Mouse (Mus musculus) MEL (cell line): Measurements from ENCODE around the gene Pigc. TPM values are rescaled to one million over a fixed set of nuclear protein-coding genes. Genes with fewer than 3 reads are reported as not detected.

Experiments
- DNase-seq: peaks from one replicate; pipeline ENCODE4 v3.0.0; 2011; ENCODE audit warnings: low read depth, low spot score
- H3K27ac ChIP-seq: 2 replicates; pipeline ENCODE4 v1.5.1; 2012; ENCODE audit warnings: low read depth, mild to moderate bottlenecking, control low read depth, low read length, moderate library complexity; ENCODE audit not compliant: control insufficient read depth
- H3K27me3 ChIP-seq, 2 experiments: fragments of 150-350 bp in 1 of 2; sonication (generic) in 1 of 2; 2 replicates each; pipeline ENCODE4 v1.6.1; 2012; ENCODE audit warnings: low read length in 2 of 2, mild to moderate bottlenecking in 2 of 2, improper control_type of control experiment in 1 of 2, moderate library complexity in 1 of 2; ENCODE audit not compliant: insufficient read depth in 2 of 2, control insufficient read depth in 1 of 2
- H3K36me3 ChIP-seq, 2 experiments: 2 replicates each; pipeline ENCODE4 v1.6.1; 2012 to 2014; ENCODE audit warnings: low read length in 2 of 2, improper control_type of control experiment in 1 of 2, inconsistent platforms in 1 of 2, mild to moderate bottlenecking in 1 of 2; ENCODE audit not compliant: insufficient read depth in 2 of 2, control insufficient read depth in 1 of 2
- H3K4me1 ChIP-seq, 2 experiments: fragments of 150-350 bp in 1 of 2; sonication (generic) in 1 of 2; 2 replicates each; pipeline ENCODE4 v1.6.1; 2012; ENCODE audit warnings: low read length in 2 of 2, improper control_type of control experiment in 1 of 2, mild to moderate bottlenecking in 1 of 2; ENCODE audit not compliant: insufficient read depth in 2 of 2, control insufficient read depth in 1 of 2
- H3K4me3 ChIP-seq, 2 experiments: fragments of 150-350 bp in 1 of 2; sonication (generic) in 1 of 2; 2 replicates each; pipeline ENCODE4 v1.5.1; 2012; ENCODE audit warnings: low read depth in 2 of 2, low read length in 2 of 2, mild to moderate bottlenecking in 2 of 2, moderate library complexity in 2 of 2, control low read depth in 1 of 2, improper control_type of control experiment in 1 of 2; ENCODE audit not compliant: control insufficient read depth in 1 of 2, insufficient read depth in 1 of 2
- H3K79me2 ChIP-seq: 2 replicates; pipeline ENCODE4 v1.6.1; 2012; ENCODE audit warnings: mild to moderate bottlenecking, low read length, moderate library complexity; ENCODE audit not compliant: control insufficient read depth, poor library complexity, insufficient read depth
- H3K9ac ChIP-seq: 2 replicates; pipeline ENCODE4 v1.6.1; 2012; ENCODE audit warnings: low read depth, mild to moderate bottlenecking, control low read depth, low read length, moderate library complexity; ENCODE audit not compliant: control insufficient read depth, poor library complexity, severe bottlenecking
- H3K9me3 ChIP-seq: fragments of 150-350 bp; sonication (generic); replicated peaks from 2 replicates; pipeline ENCODE4 v1.6.1; 2012; ENCODE audit warnings: mild to moderate bottlenecking, low read length, improper control_type of control experiment, moderate library complexity; ENCODE audit not compliant: insufficient read depth
- BHLHE40 ChIP-seq: IDR thresholded peaks from 2 replicates; pipeline ENCODE4 v1.6.1; 2012; ENCODE audit warnings: low read depth, mild to moderate bottlenecking, inconsistent platforms, low read length, improper control_type of control experiment, borderline replicate concordance
- CHD2 ChIP-seq: IDR thresholded peaks from 2 replicates; pipeline ENCODE4 v1.6.1; 2011; ENCODE audit warnings: low read length, improper control_type of control experiment
- CTCF ChIP-seq, 3 experiments: IDR thresholded peaks in 2 of 3; conservative IDR thresholded peaks in 1 of 3; 2 replicates each; pipeline ENCODE4 v1.5.1; 2011 to 2012; ENCODE audit warnings: low read length in 3 of 3, low read depth in 2 of 3, mild to moderate bottlenecking in 2 of 3, improper control_type of control experiment in 1 of 3, inconsistent platforms in 1 of 3, mixed read lengths in 1 of 3, moderate library complexity in 1 of 3; ENCODE audit not compliant: control insufficient read depth in 1 of 3, insufficient read depth in 1 of 3, poor library complexity in 1 of 3, severe bottlenecking in 1 of 3
- E2F4 ChIP-seq: IDR thresholded peaks from 2 replicates; pipeline ENCODE4 v1.6.1; 2011; ENCODE audit warnings: low read depth, low read length, improper control_type of control experiment, borderline replicate concordance
- GABPA ChIP-seq: IDR thresholded peaks from 2 replicates; pipeline ENCODE4 v1.6.1; 2012; ENCODE audit warnings: low read depth, mild to moderate bottlenecking, inconsistent platforms, low read length, improper control_type of control experiment, moderate library complexity
- KAT2A ChIP-seq: conservative IDR thresholded peaks from 2 replicates; pipeline ENCODE4 v1.6.1; 2012; ENCODE audit warnings: low read depth, low read length, improper control_type of control experiment, inconsistent platforms
- MAFK ChIP-seq: IDR thresholded peaks from 2 replicates; pipeline ENCODE4 v1.6.1; 2011; ENCODE audit warnings: low read depth, mild to moderate bottlenecking, low read length, improper control_type of control experiment, borderline replicate concordance
- MAX ChIP-seq: IDR thresholded peaks from 2 replicates; pipeline ENCODE4 v1.6.1; 2011; ENCODE audit warnings: low read length, improper control_type of control experiment
- MAZ ChIP-seq: IDR thresholded peaks from 2 replicates; pipeline ENCODE4 v1.6.1; 2012; ENCODE audit warnings: low read depth, mild to moderate bottlenecking, inconsistent platforms, low read length, improper control_type of control experiment
- MEF2A ChIP-seq: IDR thresholded peaks from 2 replicates; pipeline ENCODE4 v1.6.1; 2014; ENCODE audit warnings: low read depth, mild to moderate bottlenecking, inconsistent platforms, low read length, improper control_type of control experiment; ENCODE audit not compliant: poor library complexity, insufficient replicate concordance, severe bottlenecking; ENCODE audit errors: extremely low read depth
- MYB ChIP-seq: IDR thresholded peaks from 2 replicates; pipeline ENCODE4 v1.6.1; 2011; ENCODE audit warnings: mild to moderate bottlenecking, low read depth, low read length, improper control_type of control experiment
- SIN3A ChIP-seq: IDR thresholded peaks from 2 replicates; pipeline ENCODE4 v1.6.1; 2012; ENCODE audit warnings: low read length, improper control_type of control experiment, inconsistent platforms
- TAL1 ChIP-seq: IDR thresholded peaks from 2 replicates; pipeline ENCODE4 v1.6.1; 2012; ENCODE audit warnings: mild to moderate bottlenecking, inconsistent platforms, low read length, moderate library complexity, mixed read lengths
- TBP ChIP-seq: IDR thresholded peaks from 2 replicates; pipeline ENCODE4 v1.8.0; 2011; ENCODE audit warnings: low read depth, low read length, improper control_type of control experiment
- USF1 ChIP-seq: IDR thresholded peaks from 2 replicates; pipeline ENCODE4 v1.6.1; 2014; ENCODE audit warnings: low read depth, mild to moderate bottlenecking, inconsistent platforms, low read length, improper control_type of control experiment, moderate library complexity
- USF2 ChIP-seq, 2 experiments: IDR thresholded peaks; 2 replicates each; pipeline ENCODE4 v1.6.1; 2011 to 2012; ENCODE audit warnings: improper control_type of control experiment in 2 of 2, low read length in 2 of 2, borderline replicate concordance in 1 of 2, inconsistent platforms in 1 of 2, low read depth in 1 of 2, mild to moderate bottlenecking in 1 of 2; ENCODE audit not compliant: insufficient read depth in 1 of 2
- ZKSCAN1 ChIP-seq: IDR thresholded peaks from 2 replicates; pipeline ENCODE4 v1.6.1; 2012; ENCODE audit warnings: low read depth, mild to moderate bottlenecking, inconsistent platforms, low read length, improper control_type of control experiment, moderate library complexity
- polyA plus RNA-seq, 2 experiments: library from polyadenylated mRNA; stranded (reverse) in 1 of 2; unstranded in 1 of 2; fragments of >175 nt in 1 of 2; fragments of >200 nt in 1 of 2; gene quantifications; 2 replicates each; pipeline versions ENCODE4 v1.2.1 to v1.2.4; 2012; ENCODE audit warnings: low replicate concordance in 2 of 2, low read depth in 1 of 2; ENCODE audit not compliant: insufficient read length in 2 of 2, insufficient read depth in 1 of 2, missing spikeins in 1 of 2
- total RNA-seq: library from RNA; depleted of rRNA; stranded (reverse); fragments of 300-350 nt; gene quantifications from 2 replicates; pipeline ENCODE4 v1.2.3, GENCODE M21; 2012

Pigc gene
- total and polyA plus RNA-seq, 3 experiments, result 4.2 to 9.8 TPM; not detected in 1

DNA sequence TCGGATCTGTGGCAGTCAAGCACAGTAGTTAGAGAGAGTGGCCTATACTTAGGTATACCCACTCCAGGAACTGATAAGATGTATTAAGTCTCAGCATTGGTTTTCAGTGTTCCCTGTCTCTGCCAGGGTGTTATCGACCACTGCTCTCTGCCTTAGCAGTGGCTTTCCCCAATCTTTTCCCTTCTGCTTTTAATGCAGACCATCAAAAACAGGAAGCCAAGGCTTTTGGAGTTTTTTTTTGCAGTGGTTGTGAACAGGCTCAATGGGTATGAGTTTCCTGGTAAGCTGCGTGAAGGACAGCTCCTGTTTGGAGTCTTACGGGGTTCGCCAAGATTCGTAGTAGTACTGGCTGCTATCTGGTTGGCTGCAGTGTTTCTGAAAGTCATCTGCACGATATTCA lies 23.4 kb downstream of the Pigc start:
- Histone ChIP-seq H3K9ac (no peak overlapping the region), H3K79me2 (no peaks in the 10 kb centered on the region), H3K36me3 (no peaks in the 10 kb centered on the region), H3K4me3 (no peak overlapping the region), H3K27ac (no peak overlapping the region), H3K9me3 (no peaks in the 10 kb centered on the region), H3K4me1 (no peaks in the 10 kb centered on the region), H3K27me3 (peaks cover 2 to 4% of the 10 kb centered on the region in 2 experiments)
- TF ChIP-seq SIN3A, result no peak
- no peak for TF ChIP-seq MYB
- TF ChIP-seq TBP, result no peak
- TF ChIP-seq BHLHE40, result no peak
- no peak for TF ChIP-seq GABPA
- TF ChIP-seq KAT2A, result no peak
- no peak for TF ChIP-seq CTCF (IDR thresholded peaks at IDR 0.05 in 2 of 3, conservative IDR thresholded peaks at IDR 0.05 in 1 of 3; ENCODE audit: control insufficient read depth in 1 of 3, insufficient read depth in 1 of 3, low read depth in 2 of 3, low read length in 3 of 3, poor library complexity in 1 of 3, severe bottlenecking in 1 of 3)
- no peak for TF ChIP-seq MAZ
- TF ChIP-seq CHD2, result no peak
- no peak for TF ChIP-seq TAL1
- TF ChIP-seq MAX, result no peak
- no peak for TF ChIP-seq MAFK
- TF ChIP-seq MEF2A, result no peak
- no peak for TF ChIP-seq E2F4
- DNase-seq, result no peak

DNA sequence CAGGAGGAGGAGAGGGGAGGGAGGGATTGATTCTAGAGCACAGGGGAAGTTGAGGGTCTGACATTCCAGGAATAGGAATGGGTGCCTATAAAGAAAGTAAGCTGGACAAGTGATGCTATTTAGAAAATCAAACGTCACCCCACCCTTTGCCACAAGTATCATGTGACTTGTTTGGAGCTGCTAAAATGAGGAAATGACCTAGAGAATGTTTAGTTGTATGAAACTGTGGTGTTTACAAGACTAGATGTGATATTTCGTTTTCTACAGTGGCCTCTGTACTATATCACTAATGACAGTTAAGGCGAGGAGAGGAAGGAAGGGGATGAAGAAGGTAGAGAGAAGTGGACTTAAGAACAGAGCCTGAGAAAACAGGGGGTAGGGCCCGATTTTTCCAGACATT lies 29.8 kb downstream of the Pigc start:
- DNase-seq, result peak; percentile 57
- Histone ChIP-seq H3K79me2 (no peaks in the 10 kb centered on the region), H3K27me3 (no peaks in the 10 kb centered on the region; a peak in 3 of 4 replicates), H3K4me1 (no peaks in the 10 kb centered on the region), H3K9ac (no peak overlapping the region), H3K36me3 (no peaks in the 10 kb centered on the region)
- TF ChIP-seq USF1 (peak; percentile 85), USF2 (IDR thresholded peaks at IDR 0.05; ENCODE audit: borderline replicate concordance in 1 of 2, insufficient read depth in 1 of 2, low read depth in 1 of 2, low read length in 2 of 2) (0 out of 4 replicates have a peak, but pooled peaks of 1 of the 2 experiments have one; percentile 40), ZKSCAN1 (no peak)
- TF ChIP-seq, all 39 proteins: peak for 2
- no peaks in the 10 kb centered on the region for H3K9me3 ChIP-seq
- peak overlapping the region in 1 of 2 experiments; percentile 51; a peak in 1 of 4 replicates for H3K4me3 ChIP-seq
- no peak overlapping the region for H3K27ac ChIP-seq
